Mouse (Mus musculus) mammary gland, adult 2 months (tissue): Measurements from ENCODE around the gene Gm28372. TPM values are rescaled to one million over a fixed set of nuclear protein-coding genes. Genes with fewer than 3 reads are reported as not detected.

Experiments used
- polyA plus RNA-seq: library from polyadenylated mRNA; depleted of rRNA; stranded (reverse); fragments of >200 nt; gene quantifications from 2 replicates; pipeline ENCODE4 v1.2.3, GENCODE M21; 2012; ENCODE audit warnings: low replicate concordance; rRNA removed

Gm28372 gene
- polyA plus RNA-seq = not detected in 2 replicates

GRCm38 (mm10) chr2:130404939-130405338 is at the start of gene Gm28372, which contains the start of gene 1700020A23Rik:
Gene Gm28372 (plus strand): TSS chr2:130405239.
Gene 1700020A23Rik (plus strand): TSS chr2:130405259.

GRCm38 (mm10) chr2:130397186-130397985 is 7.7 kb upstream of the Gm28372 start, which contains the start of gene Cpxm1:
Gene Cpxm1 (minus strand): TSS chr2:130397574.

GRCm38 (mm10) chr2:130406178-130406577 is 1.1 kb downstream of the Gm28372 start, which contains the start of gene Tmem239:
Gene Tmem239 (plus strand): TSS chr2:130406478.

GRCm38 (mm10) chr2:130424126-130424853 is 19.3 kb downstream of the Gm28372 start, which contains the start of the genes Vps16 and Pced1a:
Gene Vps16 (plus strand): TSS chr2:130424339.
Gene Pced1a (minus strand): TSS chr2:130424701.

GRCm38 (mm10) chr2:130449794-130450433 is 44.9 kb downstream of the Gm28372 start, which contains the start of gene Ptpra:
Gene Ptpra (plus strand): TSS chr2:130450278.

Other genes with a start within 250 kb of the Gm28372 start
- 223 and 260 TPM in 2 replicates for gene Snrpb, start 225.8 kb upstream of the Gm28372 start, polyA plus RNA-seq
- gene Tmc2, start 210.0 kb upstream of the Gm28372 start, polyA plus RNA-seq = not detected in 2 replicates
- 43.7 and 72.1 TPM in 2 replicates for gene Nop56, start 130.8 kb upstream of the Gm28372 start, polyA plus RNA-seq
- 237 and 433 TPM in 2 replicates for gene Idh3b, start 120.7 kb upstream of the Gm28372 start, polyA plus RNA-seq
- gene Ebf4, start 110.1 kb upstream of the Gm28372 start, polyA plus RNA-seq = 1.6 and 2.6 TPM in 2 replicates
- 67.7 and 77.2 TPM in 2 replicates for gene Cpxm1, start 7.7 kb upstream of the Gm28372 start, polyA plus RNA-seq
- gene 1700020A23Rik, start within 50 bp of the Gm28372 start, polyA plus RNA-seq = not detected in 2 replicates
- gene Tmem239, start 1.2 kb downstream of the Gm28372 start, polyA plus RNA-seq = not detected in 2 replicates
- 61.1 and 100 TPM in 2 replicates for gene Vps16, start 19.1 kb downstream of the Gm28372 start, polyA plus RNA-seq
- gene Pced1a, start 19.5 kb downstream of the Gm28372 start, polyA plus RNA-seq = 44.2 and 51.1 TPM in 2 replicates
- 60.0 and 66.0 TPM in 2 replicates for gene Ptpra, start 45.0 kb downstream of the Gm28372 start, polyA plus RNA-seq
- gene Mrps26, start 158.5 kb downstream of the Gm28372 start, polyA plus RNA-seq = 43.1 and 102 TPM in 2 replicates
- 0.44 TPM in 1 of 2 replicates, not detected in the other for gene Oxt, start 170.9 kb downstream of the Gm28372 start, polyA plus RNA-seq
- not detected in 2 replicates for gene Avp, start 177.3 kb downstream of the Gm28372 start, polyA plus RNA-seq
- gene Fastkd5, start 224.8 kb downstream of the Gm28372 start, polyA plus RNA-seq = 1.1 and 2.6 TPM in 2 replicates
- 6.6 and 7.8 TPM in 2 replicates for gene Ubox5, start 224.8 kb downstream of the Gm28372 start, polyA plus RNA-seq
- 9.7 and 11.4 TPM in 2 replicates for gene Lzts3, start 237.6 kb downstream of the Gm28372 start, polyA plus RNA-seq